Mouse (Mus musculus): ENCODE results near the gene Irf9. TPM values are rescaled to one million over a fixed set of nuclear protein-coding genes. Genes with fewer than 3 reads are reported as not detected.

The Irf9 gene
- polyA plus RNA-seq, 1 experiment, result 3.3 TPM

GRCm38 (mm10) chr14:55589271-55589670 lies 14.1 kb upstream of the Irf9 start:
- Histone ChIP-seq H3K27me3 (ENCODE audit: control insufficient read depth) (no peaks in the 10 kb centered on the region), H3K36me3 (ENCODE audit: control insufficient read depth) (peaks cover 34% of the 10 kb centered on the region), H3K4me3 (replicated peaks) (no peak overlapping the region), H3K4me1 (ENCODE audit: control insufficient read depth) (peaks cover 82% of the 10 kb centered on the region), H3K9me3 (ENCODE audit: control insufficient read depth, low read length) (no peaks in the 10 kb centered on the region)
- TF ChIP-seq GATA1 (IDR thresholded peaks at IDR 0.05; ENCODE audit: low read length), result no peak
- no peak for TF ChIP-seq TAL1 (IDR thresholded peaks at IDR 0.05; ENCODE audit: low read length)

- Histone ChIP-seq H3K4me1 (ENCODE audit: control insufficient read depth) (peaks cover 79% of the 10 kb centered on the region), H3K36me3 (ENCODE audit: control insufficient read depth) (peaks cover 40% of the 10 kb centered on the region), H3K4me3 (replicated peaks) (peak overlapping the region; percentile 97), H3K27me3 (ENCODE audit: control insufficient read depth) (no peaks in the 10 kb centered on the region), H3K9me3 (ENCODE audit: control insufficient read depth, low read length) (no peaks in the 10 kb centered on the region)
- TF ChIP-seq GATA1 (IDR thresholded peaks at IDR 0.05; ENCODE audit: low read length) (no peak), TAL1 (IDR thresholded peaks at IDR 0.05; ENCODE audit: low read length) (no peak)
Measured at GRCm38 (mm10) chr14:55589771-55590448, 13.5 kb upstream of the Irf9 start.

GRCm38 (mm10) chr14:55590748-55591330 lies 12.5 kb upstream of the Irf9 start, which contains the start of gene Psme2:
Psme2 (minus strand) TSS chr14:55591113.
- peaks cover 71% of the 10 kb centered on the region for H3K4me1 ChIP-seq (ENCODE audit: control insufficient read depth)
- peak within 1 kb of the TSS; percentile 97 for H3K4me3 ChIP-seq (replicated peaks)
- TF ChIP-seq TAL1 (IDR thresholded peaks at IDR 0.05; ENCODE audit: low read length) (no peak), GATA1 (IDR thresholded peaks at IDR 0.05; ENCODE audit: low read length) (no peak)
- H3K9me3 ChIP-seq (ENCODE audit: control insufficient read depth, low read length), result no peaks in the 10 kb centered on the region
- H3K27me3 ChIP-seq (ENCODE audit: control insufficient read depth), result no peaks in the 10 kb centered on the region
- peaks cover 49% of the 10 kb centered on the region for H3K36me3 ChIP-seq (ENCODE audit: control insufficient read depth)

- peak within 1 kb of the TSS; percentile 97 for H3K4me3 ChIP-seq (replicated peaks)
- TF ChIP-seq GATA1 (IDR thresholded peaks at IDR 0.05; ENCODE audit: low read length) (no peak), TAL1 (IDR thresholded peaks at IDR 0.05; ENCODE audit: low read length) (no peak)
- no peaks in the 10 kb centered on the region for H3K27me3 ChIP-seq (ENCODE audit: control insufficient read depth)
- H3K4me1 ChIP-seq (ENCODE audit: control insufficient read depth), result peaks cover 66% of the 10 kb centered on the region
- no peaks in the 10 kb centered on the region for H3K9me3 ChIP-seq (ENCODE audit: control insufficient read depth, low read length)
- H3K36me3 ChIP-seq (ENCODE audit: control insufficient read depth), result peaks cover 55% of the 10 kb centered on the region
Measured at GRCm38 (mm10) chr14:55591331-55591891, 12.0 kb upstream of the Irf9 start, which contains the start of gene Rnf31. Rnf31 (plus strand) TSS chr14:55591708.

- Histone ChIP-seq H3K36me3 (ENCODE audit: control insufficient read depth) (peaks cover 60% of the 10 kb centered on the region), H3K9me3 (ENCODE audit: control insufficient read depth, low read length) (no peaks in the 10 kb centered on the region), H3K4me3 (replicated peaks) (peak overlapping the region; percentile 97), H3K27me3 (ENCODE audit: control insufficient read depth) (no peaks in the 10 kb centered on the region), H3K4me1 (ENCODE audit: control insufficient read depth) (peaks cover 57% of the 10 kb centered on the region)
- TF ChIP-seq TAL1 (IDR thresholded peaks at IDR 0.05; ENCODE audit: low read length) (no peak), GATA1 (IDR thresholded peaks at IDR 0.05; ENCODE audit: low read length) (no peak)
Measured at GRCm38 (mm10) chr14:55592226-55592625, 11.1 kb upstream of the Irf9 start.

- H3K36me3 ChIP-seq (ENCODE audit: control insufficient read depth), result peaks cover 76% of the 10 kb centered on the region
- TF ChIP-seq TAL1 (IDR thresholded peaks at IDR 0.05; ENCODE audit: low read length), result no peak
- peaks cover 32% of the 10 kb centered on the region for H3K4me1 ChIP-seq (ENCODE audit: control insufficient read depth)
- no peaks in the 10 kb centered on the region for H3K9me3 ChIP-seq (ENCODE audit: control insufficient read depth, low read length)
- H3K27me3 ChIP-seq (ENCODE audit: control insufficient read depth), result no peaks in the 10 kb centered on the region
- H3K4me3 ChIP-seq (replicated peaks), result no peak overlapping the region
Measured at GRCm38 (mm10) chr14:55596036-55596690, 7.2 kb upstream of the Irf9 start.

- Histone ChIP-seq H3K4me1 (ENCODE audit: control insufficient read depth) (peaks cover 26% of the 10 kb centered on the region), H3K27me3 (ENCODE audit: control insufficient read depth) (no peaks in the 10 kb centered on the region), H3K9me3 (ENCODE audit: control insufficient read depth, low read length) (no peaks in the 10 kb centered on the region), H3K4me3 (replicated peaks) (no peak overlapping the region), H3K36me3 (ENCODE audit: control insufficient read depth) (peaks cover 96% of the 10 kb centered on the region)
- no peak for TF ChIP-seq TAL1 (IDR thresholded peaks at IDR 0.05; ENCODE audit: low read length)
Measured at GRCm38 (mm10) chr14:55598521-55599390, 4.6 kb upstream of the Irf9 start.

- no peaks in the 10 kb centered on the region for H3K9me3 ChIP-seq (ENCODE audit: control insufficient read depth, low read length)
- TF ChIP-seq GATA1 (IDR thresholded peaks at IDR 0.05; ENCODE audit: low read length), result peak; percentile 98
- no peak for TF ChIP-seq TAL1 (IDR thresholded peaks at IDR 0.05; ENCODE audit: low read length)
- H3K4me1 ChIP-seq (ENCODE audit: control insufficient read depth), result peaks cover 56% of the 10 kb centered on the region
- no peaks in the 10 kb centered on the region for H3K27me3 ChIP-seq (ENCODE audit: control insufficient read depth)
- peaks cover 92% of the 10 kb centered on the region for H3K36me3 ChIP-seq (ENCODE audit: control insufficient read depth)
- H3K4me3 ChIP-seq (replicated peaks), result peak overlapping the region; percentile 73
Measured at GRCm38 (mm10) chr14:55603633-55604576, 534 bp downstream of the Irf9 start.

Data from erythroblast, embryonic 14.5 days (primary cell).